Mouse (Mus musculus) small intestine, adult 2 months (tissue): Measurements from ENCODE around the gene Dlx2. TPM values are rescaled to one million over a fixed set of nuclear protein-coding genes. Genes with fewer than 3 reads are reported as not detected.

ENCODE experiments used
- H3K27ac ChIP-seq: fragments of 200-500 bp; 2 replicates; pipeline ENCODE4 v1.5.1; 2012; ENCODE audit warnings: low read depth, low read length, control low read depth, inconsistent platforms; ENCODE audit not compliant: insufficient read depth
- H3K27me3 ChIP-seq: fragments of 200-500 bp; 2 replicates; pipeline ENCODE4 v1.6.1; 2012; ENCODE audit warnings: mild to moderate bottlenecking, moderate library complexity, low read length, inconsistent platforms; ENCODE audit not compliant: control insufficient read depth, insufficient read depth
- H3K36me3 ChIP-seq: fragments of 200-500 bp; 2 replicates; pipeline ENCODE4 v1.6.1; 2012; ENCODE audit warnings: mild to moderate bottlenecking, low read length, control low read depth, inconsistent platforms; ENCODE audit not compliant: control insufficient read depth, insufficient read depth
- H3K4me1 ChIP-seq: fragments of 200-500 bp; 2 replicates; pipeline ENCODE4 v1.6.1; 2012; ENCODE audit warnings: low read length, inconsistent platforms, mixed read lengths; ENCODE audit not compliant: control insufficient read depth, insufficient read depth, insufficient read length
- H3K4me3 ChIP-seq: fragments of 200-500 bp; 2 replicates; pipeline ENCODE4 v1.5.1; 2012; ENCODE audit warnings: low read depth, mild to moderate bottlenecking, control low read depth, inconsistent platforms, low read length, moderate library complexity
- CTCF ChIP-seq: fragments of 200-500 bp; IDR thresholded peaks from 2 replicates; pipeline ENCODE4 v1.5.1; 2012; ENCODE audit warnings: low read depth, mild to moderate bottlenecking, control low read depth, inconsistent platforms, low read length, moderate library complexity, mixed read lengths; ENCODE audit not compliant: insufficient replicate concordance, insufficient read length; ENCODE audit errors: extremely low read depth
- POLR2A ChIP-seq: fragments of 200-500 bp; IDR thresholded peaks from 2 replicates; pipeline ENCODE4 v1.6.1; 2012; ENCODE audit warnings: low read depth, mild to moderate bottlenecking, control low read depth, inconsistent platforms, low read length, moderate library complexity
- WGBS: fragments of 180-500 bp; shearing (Covaris S2); methylation state at CpG from one replicate; pipeline ENCODE4 v1.1.7; 2018; 5-methylcytosine and 5-hydroxymethylcytosine counted together
- polyA plus RNA-seq: library from polyadenylated mRNA; depleted of rRNA; stranded (reverse); fragments of >200 nt; gene quantifications from 2 replicates; pipeline ENCODE4 v1.2.3, GENCODE M21; 2012

Gene Dlx2
- polyA plus RNA-seq, 1 experiment, result 0.33 TPM

- peaks cover 84% of the 10 kb centered on the region for H3K27me3 ChIP-seq
- under 1% methylated on average over 60 of the region's 60 CpGs for WGBS
- peaks cover 17% of the 10 kb centered on the region for H3K4me1 ChIP-seq
- no peaks in the 10 kb centered on the region for H3K36me3 ChIP-seq
- TF ChIP-seq POLR2A, result no peak
- no peak for TF ChIP-seq CTCF
- H3K4me3 ChIP-seq, result peak overlapping the region; percentile 51
- no peak overlapping the region for H3K27ac ChIP-seq
Measured at GRCm38 (mm10) chr2:71529511-71530351, 16.8 kb downstream of the Dlx2 start.

- Histone ChIP-seq H3K27ac (no peak overlapping the region), H3K4me1 (peaks cover 17% of the 10 kb centered on the region), H3K27me3 (peaks cover 76% of the 10 kb centered on the region), H3K4me3 (peak overlapping the region; percentile 51), H3K36me3 (no peaks in the 10 kb centered on the region)
- 2% methylated on average over 55 of the region's 57 CpGs for WGBS
- TF ChIP-seq CTCF (0 out of 2 replicates have a peak, but pooled peaks have one; percentile 3), POLR2A (no peak)
Measured at GRCm38 (mm10) chr2:71528714-71529510, 17.6 kb downstream of the Dlx2 start.

GRCm38 (mm10) chr2:71528014-71528713 is 18.4 kb downstream of the Dlx2 start, which contains the start of gene Dlx1:
Dlx1 (plus strand) TSS chr2:71528113.
- 7% methylated on average over 26 of the region's 26 CpGs for WGBS
- no peaks in the 10 kb centered on the region for H3K36me3 ChIP-seq
- peaks cover 75% of the 10 kb centered on the region for H3K27me3 ChIP-seq
- H3K27ac ChIP-seq, result no peak within 1 kb of the TSS
- H3K4me3 ChIP-seq, result peak within 1 kb of the TSS; percentile 51; the same call in 1 of the 2 replicates
- TF ChIP-seq POLR2A (no peak), CTCF (no peak)
- peaks cover 17% of the 10 kb centered on the region for H3K4me1 ChIP-seq

- TF ChIP-seq CTCF (no peak), POLR2A (no peak)
- Histone ChIP-seq H3K36me3 (no peaks in the 10 kb centered on the region), H3K27me3 (peaks cover 72% of the 10 kb centered on the region), H3K4me3 (no peak overlapping the region), H3K27ac (no peak overlapping the region), H3K4me1 (peaks cover 17% of the 10 kb centered on the region)
- 8% methylated on average over 24 of the region's 24 CpGs for WGBS
Measured at GRCm38 (mm10) chr2:71527323-71528013, 19.1 kb downstream of the Dlx2 start.

- peaks cover 65% of the 10 kb centered on the region for H3K27me3 ChIP-seq
- no peak overlapping the region for H3K4me3 ChIP-seq
- 9% methylated on average over 10 of the region's 10 CpGs for WGBS
- H3K4me1 ChIP-seq, result peaks cover 13% of the 10 kb centered on the region
- no peak for TF ChIP-seq CTCF
- no peak for TF ChIP-seq POLR2A
- no peaks in the 10 kb centered on the region for H3K36me3 ChIP-seq
- H3K27ac ChIP-seq, result no peak overlapping the region
Measured at GRCm38 (mm10) chr2:71526595-71527322, 19.8 kb downstream of the Dlx2 start.

- Histone ChIP-seq H3K27ac (no peak overlapping the region), H3K4me1 (peaks cover 9% of the 10 kb centered on the region), H3K36me3 (no peaks in the 10 kb centered on the region), H3K27me3 (peaks cover 45% of the 10 kb centered on the region), H3K4me3 (no peak overlapping the region)
- 46% methylated on average over 13 of the region's 13 CpGs for WGBS
- no peak for TF ChIP-seq POLR2A
- TF ChIP-seq CTCF, result no peak
Measured at GRCm38 (mm10) chr2:71524763-71525162, 21.8 kb downstream of the Dlx2 start.
